12 mouse cellular contexts compared by ENCODE assay signal in genomic region chr6:15592780-15593179, GRCm38 (mm10).
A peak's percentile ranks its signal among the peaks of the same experiment; 100 is the strongest.
DNase-seq lines count a peak whose midpoint lies in the region; ATAC-seq and TF ChIP-seq lines count a peak whose summit lies in the region.
"Had no signal": no experiment of that assay in that cellular context is flagged by ENCODE, and none has a peak within 500 bp of the region (broad histone marks: within the 10 kb centered on the region; RNA-seq: fewer than 3 reads in every experiment).

No protein-coding gene starts in this region.

- no peaks in the 10 kb centered on the region for H3K36me3 ChIP-seq in thymus, adult 2 months (ENCODE audit: control insufficient read depth, insufficient read depth, low read length)
- H3K36me3 ChIP-seq in hindbrain, embryonic 11.5 days (ENCODE audit: control insufficient read depth, insufficient read depth, low read length) = no peaks in the 10 kb centered on the region
- H3K36me3 ChIP-seq: G1E; midbrain, embryonic 12.5 days had no signal

- TF ChIP-seq POLR2A in thymus, adult 2 months (IDR thresholded peaks at IDR 0.05; ENCODE audit: control insufficient read depth, extremely low read depth, insufficient read depth, low read length, poor library complexity) = no peak

- no peak overlapping the region for H3K4me2 ChIP-seq in hindbrain, embryonic 11.5 days (replicated peaks; ENCODE audit: low read depth, low read length)
- H3K4me2 ChIP-seq: midbrain, embryonic 12.5 days had no signal

- no peaks in the 10 kb centered on the region for H3K4me1 ChIP-seq in thymus, adult 2 months (replicated peaks; ENCODE audit: control insufficient read depth, insufficient read depth, low read length)
- no peaks in the 10 kb centered on the region for H3K4me1 ChIP-seq in hindbrain, embryonic 11.5 days (replicated peaks; ENCODE audit: control insufficient read depth, insufficient read depth, low read length)
- H3K4me1 ChIP-seq: midbrain, embryonic 12.5 days had no signal

- H3K9me3 ChIP-seq in hindbrain, embryonic 11.5 days (ENCODE audit: control insufficient read depth, low read length) = no peaks in the 10 kb centered on the region
- H3K9me3 ChIP-seq: G1E; midbrain, embryonic 12.5 days had no signal

- 74% methylated on average over 1 of the region's 1 CpGs for WGBS in thymus, adult 2 months
- 62% methylated on average over 1 of the region's 1 CpGs for WGBS in hindbrain, embryonic 11.5 days

- no peaks in the 10 kb centered on the region for H3K27me3 ChIP-seq in thymus, adult 2 months (ENCODE audit: control insufficient read depth, insufficient read depth, low read length)
- H3K27me3 ChIP-seq in hindbrain, embryonic 11.5 days (ENCODE audit: control insufficient read depth, insufficient read depth, low read length) = no peaks in the 10 kb centered on the region
- H3K27me3 ChIP-seq: midbrain, embryonic 12.5 days had no signal

- H3K4me3 ChIP-seq in thymus, adult 2 months (ENCODE audit: control insufficient read depth, insufficient read depth, low read length) = no peak overlapping the region
- no peak overlapping the region for H3K4me3 ChIP-seq in hindbrain, embryonic 11.5 days (ENCODE audit: low read depth, low read length)
- H3K4me3 ChIP-seq: midbrain, embryonic 12.5 days had no signal

- no peak for ATAC-seq in hindbrain, embryonic 11.5 days (ENCODE audit: low FRiP score)

- H3K9ac ChIP-seq in hindbrain, embryonic 11.5 days (ENCODE audit: low read depth, low read length) = no peak overlapping the region
- H3K9ac ChIP-seq: midbrain, embryonic 12.5 days had no signal

- peak; percentile 2 for DNase-seq in kidney, adult 9 months
- no peak for DNase-seq in kidney, postnatal 25 days
- peak; percentile 16 for DNase-seq in thymus, adult 2 months
- no peak for DNase-seq in thymus, adult 18-20 months
- peak; percentile 46 for DNase-seq in induced T-regulatory cell, adult 2 months (ENCODE audit: low read depth)
- no peak for DNase-seq in hindbrain, embryonic 11.5 days (ENCODE audit: low spot score)
- no peak for DNase-seq in embryo, embryonic 11 days
- DNase-seq in frontal cortex, adult 2 months (ENCODE audit: extremely low spot score in 1 of 2, low spot score in 1 of 2) = no peak
- DNase-seq: cerebellum, adult 9-10 months; heart, postnatal 36 days had no signal

- H3K27ac ChIP-seq in thymus, adult 2 months (ENCODE audit: control insufficient read depth, insufficient read depth, low read length) = no peak overlapping the region
- no peak overlapping the region for H3K27ac ChIP-seq in hindbrain, embryonic 11.5 days (ENCODE audit: low read depth, low read length)
- H3K27ac ChIP-seq: midbrain, embryonic 12.5 days had no signal

- TF ChIP-seq CTCF in thymus, adult 2 months (IDR thresholded peaks at IDR 0.05; ENCODE audit: borderline replicate concordance, control insufficient read depth, extremely low read depth, insufficient read depth, low read length, poor library complexity) = no peak

Comparison
In these comparisons a context has a peak if more than half of its experiments do, and no peak if none do; other contexts are left out.
1. DNase-seq: peak in kidney, adult 9 months (single experiment), thymus, adult 2 months (single experiment) and induced T-regulatory cell, adult 2 months (single experiment); none in kidney, postnatal 25 days (0 of 2), thymus, adult 18-20 months (0 of 2), hindbrain, embryonic 11.5 days (single experiment), embryo, embryonic 11 days (single experiment) and frontal cortex, adult 2 months (0 of 2).